Mouse (Mus musculus): ENCODE results near the gene Ankrd9.

Ankrd9 gene

GRCm38 (mm10) chr12:110961973-110962372 is 16.9 kb downstream of the Ankrd9 start:
- WGBS = 80% methylated on average over 2 of the region's 2 CpGs

- 88% methylated on average over 4 of the region's 4 CpGs for WGBS
These were observed 24.4 kb downstream of the Ankrd9 start for GRCm38 (mm10) chr12:110954351-110954991.

GRCm38 (mm10) chr12:110953900-110954299 is 24.9 kb downstream of the Ankrd9 start:
- 100% methylated on average over 2 of the region's 2 CpGs for WGBS

GRCm38 (mm10) chr12:110953443-110953842 is 25.4 kb downstream of the Ankrd9 start:
- 89% methylated on average over 3 of the region's 3 CpGs for WGBS

GRCm38 (mm10) chr12:110952628-110953385 is 26.0 kb downstream of the Ankrd9 start:
- 70% methylated on average over 6 of the region's 6 CpGs for WGBS

- 83% methylated on average over 7 of the region's 7 CpGs for WGBS
These were observed 27.6 kb downstream of the Ankrd9 start for GRCm38 (mm10) chr12:110951236-110951635.

GRCm38 (mm10) chr12:110950151-110950550 is 28.7 kb downstream of the Ankrd9 start:
- WGBS = 82% methylated on average over 4 of the region's 4 CpGs

- WGBS = 90% methylated on average over 1 of the region's 1 CpGs
These were observed 29.4 kb downstream of the Ankrd9 start for GRCm38 (mm10) chr12:110949410-110949809.

GRCm38 (mm10) chr12:110948910-110949201 is 30.0 kb downstream of the Ankrd9 start:
- 81% methylated on average over 3 of the region's 3 CpGs for WGBS

GRCm38 (mm10) chr12:110948082-110948909 is 30.5 kb downstream of the Ankrd9 start:
- 90% methylated on average over 6 of the region's 6 CpGs for WGBS

- WGBS = 44% methylated on average over 7 of the region's 7 CpGs
These were observed 32.6 kb downstream of the Ankrd9 start for GRCm38 (mm10) chr12:110946216-110946615.

- WGBS = 83% methylated on average over 3 of the region's 3 CpGs
These were observed 38.0 kb downstream of the Ankrd9 start for GRCm38 (mm10) chr12:110940869-110941268.

GRCm38 (mm10) chr12:110939385-110939784 is 39.5 kb downstream of the Ankrd9 start:
- WGBS = 96% methylated on average over 5 of the region's 5 CpGs

GRCm38 (mm10) chr12:110937496-110937895 is 41.3 kb downstream of the Ankrd9 start:
- WGBS = 43% methylated on average over 5 of the region's 5 CpGs

- 35% methylated on average over 9 of the region's 9 CpGs for WGBS
These were observed 42.7 kb downstream of the Ankrd9 start for GRCm38 (mm10) chr12:110935983-110936620.

- WGBS = 49% methylated on average over 5 of the region's 5 CpGs
These were observed 46.0 kb downstream of the Ankrd9 start for GRCm38 (mm10) chr12:110932820-110933219.
